Mouse (Mus musculus) MEL (cell line): ENCODE data around the gene Isl1.

ENCODE experiments used
- BHLHE40 ChIP-seq: IDR thresholded peaks from 2 replicates; pipeline ENCODE4 v1.6.1; 2012; ENCODE audit warnings: low read depth, mild to moderate bottlenecking, inconsistent platforms, low read length, improper control_type of control experiment, borderline replicate concordance
- CTCF ChIP-seq, 3 experiments: IDR thresholded peaks in 2 of 3; conservative IDR thresholded peaks in 1 of 3; 2 replicates each; pipeline ENCODE4 v1.5.1; 2011 to 2012; ENCODE audit warnings: low read length in 3 of 3, low read depth in 2 of 3, mild to moderate bottlenecking in 2 of 3, improper control_type of control experiment in 1 of 3, inconsistent platforms in 1 of 3, mixed read lengths in 1 of 3, moderate library complexity in 1 of 3; ENCODE audit not compliant: control insufficient read depth in 1 of 3, insufficient read depth in 1 of 3, poor library complexity in 1 of 3, severe bottlenecking in 1 of 3
- GABPA ChIP-seq: IDR thresholded peaks from 2 replicates; pipeline ENCODE4 v1.6.1; 2012; ENCODE audit warnings: low read depth, mild to moderate bottlenecking, inconsistent platforms, low read length, improper control_type of control experiment, moderate library complexity
- KAT2A ChIP-seq: conservative IDR thresholded peaks from 2 replicates; pipeline ENCODE4 v1.6.1; 2012; ENCODE audit warnings: low read depth, low read length, improper control_type of control experiment, inconsistent platforms
- MAX ChIP-seq: IDR thresholded peaks from 2 replicates; pipeline ENCODE4 v1.6.1; 2011; ENCODE audit warnings: low read length, improper control_type of control experiment
- MXI1 ChIP-seq: IDR thresholded peaks from 2 replicates; pipeline ENCODE4 v1.6.1; 2011; ENCODE audit warnings: mild to moderate bottlenecking, low read depth, low read length, improper control_type of control experiment
- POLR2A ChIP-seq, 2 experiments: IDR thresholded peaks; 2 replicates each; pipeline ENCODE4 v1.6.1; 2011 to 2012; ENCODE audit warnings: low read length in 2 of 2, mild to moderate bottlenecking in 2 of 2, control low read depth in 1 of 2, improper control_type of control experiment in 1 of 2, low read depth in 1 of 2, moderate library complexity in 1 of 2; ENCODE audit not compliant: control insufficient read depth in 1 of 2, insufficient read depth in 1 of 2, poor library complexity in 1 of 2
- POLR2AphosphoS2 ChIP-seq: IDR thresholded peaks from 2 replicates; pipeline ENCODE4 v1.6.1; 2011; ENCODE audit warnings: low read length, improper control_type of control experiment
- POLR2AphosphoS5 ChIP-seq: IDR thresholded peaks from 2 replicates; pipeline ENCODE4 v1.6.1; 2012; ENCODE audit warnings: low read depth, borderline replicate concordance, mild to moderate bottlenecking, inconsistent platforms, low read length, moderate library complexity, mixed read lengths
- RCOR1 ChIP-seq: IDR thresholded peaks from 2 replicates; pipeline ENCODE4 v1.6.1; 2012; ENCODE audit warnings: low read depth, mild to moderate bottlenecking, inconsistent platforms, low read length, improper control_type of control experiment
- TAL1 ChIP-seq: IDR thresholded peaks from 2 replicates; pipeline ENCODE4 v1.6.1; 2012; ENCODE audit warnings: mild to moderate bottlenecking, inconsistent platforms, low read length, moderate library complexity, mixed read lengths
- USF1 ChIP-seq: IDR thresholded peaks from 2 replicates; pipeline ENCODE4 v1.6.1; 2014; ENCODE audit warnings: low read depth, mild to moderate bottlenecking, inconsistent platforms, low read length, improper control_type of control experiment, moderate library complexity

DNA sequence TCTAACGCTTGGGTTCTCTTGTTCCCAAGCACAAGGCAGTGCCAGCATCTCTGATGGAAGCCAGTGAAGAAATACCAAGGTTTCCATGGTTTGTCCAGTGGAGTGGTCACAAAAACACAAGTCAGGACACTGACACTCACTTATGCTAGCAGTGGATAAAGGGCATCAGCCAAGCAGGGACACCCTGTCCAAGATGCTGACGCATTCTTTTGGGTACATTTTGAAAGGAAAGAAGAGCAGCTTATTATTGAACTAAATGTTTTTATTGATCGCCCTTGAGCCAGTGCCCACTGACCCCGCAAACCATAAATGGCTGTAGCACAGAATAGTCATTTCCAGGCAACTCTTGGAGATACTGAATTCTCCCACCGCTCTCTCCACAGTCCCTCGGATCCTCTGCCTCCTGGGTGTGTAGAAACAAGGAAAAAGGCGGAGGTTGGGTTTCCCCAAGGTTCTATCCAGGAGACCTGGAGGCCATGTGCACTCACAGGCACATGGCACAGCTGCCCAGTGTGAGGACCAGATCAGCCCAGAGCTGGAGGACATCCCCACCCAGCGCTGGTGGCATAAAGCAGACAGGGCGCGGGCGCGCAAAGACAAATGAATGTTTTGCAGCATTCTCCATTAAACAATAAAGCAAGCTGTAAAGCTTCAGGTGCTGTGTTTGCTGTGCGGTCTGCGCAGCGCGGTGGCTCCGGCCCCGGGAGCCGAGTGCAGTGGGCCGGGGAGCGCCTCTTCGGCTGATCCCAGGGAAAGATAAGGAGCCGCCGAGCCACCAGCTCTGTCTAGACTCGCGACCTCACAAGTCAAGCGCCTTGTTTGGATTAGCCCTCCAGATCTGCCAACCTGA, 16.0 kb downstream of the Isl1 start:
- TF ChIP-seq MAX (no peak), CTCF (IDR thresholded peaks at IDR 0.05 in 2 of 3, conservative IDR thresholded peaks at IDR 0.05 in 1 of 3; ENCODE audit: control insufficient read depth in 1 of 3, insufficient read depth in 1 of 3, low read depth in 2 of 3, low read length in 3 of 3, poor library complexity in 1 of 3, severe bottlenecking in 1 of 3) (no peak), POLR2A (IDR thresholded peaks at IDR 0.05; ENCODE audit: control insufficient read depth in 1 of 2, insufficient read depth in 1 of 2, low read depth in 1 of 2, low read length in 2 of 2, poor library complexity in 1 of 2) (no peak), KAT2A (no peak), GABPA (no peak), BHLHE40 (no peak), TAL1 (no peak), POLR2AphosphoS5 (no peak), USF1 (no peak), MXI1 (no peak), RCOR1 (no peak), POLR2AphosphoS2 (no peak)
